Mouse (Mus musculus) frontal cortex, adult (tissue): Measurements from ENCODE around the gene Ltc4s.
A peak's percentile ranks its signal among the peaks of the same experiment; 100 is the strongest.

Experiments used
- ATAC-seq: cut with Nextera tagmentation; 2 replicates; pipeline ENCODE4 v1.9.2; 2017; ENCODE audit warnings: mild to moderate bottlenecking, moderate library complexity, mixed read lengths; ENCODE audit not compliant: low TSS enrichment

The Ltc4s gene

GRCm38 (mm10) chr11:50224671-50225530 is 13.5 kb downstream of the Ltc4s start:
- peak; percentile 60 for ATAC-seq

GRCm38 (mm10) chr11:50223783-50224662 is 14.4 kb downstream of the Ltc4s start:
- ATAC-seq: peak; percentile 3; the same call in 1 of the 2 replicates

GRCm38 (mm10) chr11:50222559-50223276 is 15.7 kb downstream of the Ltc4s start:
- ATAC-seq: no peak

- ATAC-seq: no peak
Observed at GRCm38 (mm10) chr11:50219833-50220232, 18.6 kb downstream of the Ltc4s start.

- no peak for ATAC-seq
Observed at GRCm38 (mm10) chr11:50217811-50218210, 20.6 kb downstream of the Ltc4s start.

- no peak for ATAC-seq
Observed at GRCm38 (mm10) chr11:50216724-50217366, 21.6 kb downstream of the Ltc4s start.

- ATAC-seq: no peak
Observed at GRCm38 (mm10) chr11:50215633-50216032, 22.8 kb downstream of the Ltc4s start.

GRCm38 (mm10) chr11:50214631-50215030 is 23.8 kb downstream of the Ltc4s start:
- ATAC-seq: no peak

GRCm38 (mm10) chr11:50212848-50213758 is 25.3 kb downstream of the Ltc4s start:
- no peak for ATAC-seq

GRCm38 (mm10) chr11:50212060-50212739 is 26.2 kb downstream of the Ltc4s start:
- no peak for ATAC-seq

- ATAC-seq: no peak
Observed at GRCm38 (mm10) chr11:50211322-50212059, 26.9 kb downstream of the Ltc4s start.

GRCm38 (mm10) chr11:50210505-50211151 is 27.8 kb downstream of the Ltc4s start, which contains the start of the genes Sqstm1 and Mgat4b:
Sqstm1 (minus strand) TSS chr11:50210827.
Mgat4b (plus strand) TSS chr11:50210890.
- ATAC-seq: peak; percentile 48

GRCm38 (mm10) chr11:50210101-50210504 is 28.3 kb downstream of the Ltc4s start:
- peak; percentile 82 for ATAC-seq

GRCm38 (mm10) chr11:50208039-50208438 is 30.4 kb downstream of the Ltc4s start:
- ATAC-seq: no peak

- ATAC-seq: no peak
Observed at GRCm38 (mm10) chr11:50207344-50207743, 31.1 kb downstream of the Ltc4s start.

GRCm38 (mm10) chr11:50206037-50206436 is 32.4 kb downstream of the Ltc4s start:
- no peak for ATAC-seq

- ATAC-seq: no peak
Observed at GRCm38 (mm10) chr11:50205434-50205833, 33.0 kb downstream of the Ltc4s start.

GRCm38 (mm10) chr11:50203302-50203827 is 35.1 kb downstream of the Ltc4s start:
- ATAC-seq: no peak
